Mouse (Mus musculus): ENCODE data around the gene Atp11a. TPM values are rescaled to one million over a fixed set of nuclear protein-coding genes. Genes with fewer than 3 reads are reported as not detected.

Atp11a gene
- polyA plus RNA-seq, 1 experiment from 2014 or later = 15.3 TPM

DNA sequence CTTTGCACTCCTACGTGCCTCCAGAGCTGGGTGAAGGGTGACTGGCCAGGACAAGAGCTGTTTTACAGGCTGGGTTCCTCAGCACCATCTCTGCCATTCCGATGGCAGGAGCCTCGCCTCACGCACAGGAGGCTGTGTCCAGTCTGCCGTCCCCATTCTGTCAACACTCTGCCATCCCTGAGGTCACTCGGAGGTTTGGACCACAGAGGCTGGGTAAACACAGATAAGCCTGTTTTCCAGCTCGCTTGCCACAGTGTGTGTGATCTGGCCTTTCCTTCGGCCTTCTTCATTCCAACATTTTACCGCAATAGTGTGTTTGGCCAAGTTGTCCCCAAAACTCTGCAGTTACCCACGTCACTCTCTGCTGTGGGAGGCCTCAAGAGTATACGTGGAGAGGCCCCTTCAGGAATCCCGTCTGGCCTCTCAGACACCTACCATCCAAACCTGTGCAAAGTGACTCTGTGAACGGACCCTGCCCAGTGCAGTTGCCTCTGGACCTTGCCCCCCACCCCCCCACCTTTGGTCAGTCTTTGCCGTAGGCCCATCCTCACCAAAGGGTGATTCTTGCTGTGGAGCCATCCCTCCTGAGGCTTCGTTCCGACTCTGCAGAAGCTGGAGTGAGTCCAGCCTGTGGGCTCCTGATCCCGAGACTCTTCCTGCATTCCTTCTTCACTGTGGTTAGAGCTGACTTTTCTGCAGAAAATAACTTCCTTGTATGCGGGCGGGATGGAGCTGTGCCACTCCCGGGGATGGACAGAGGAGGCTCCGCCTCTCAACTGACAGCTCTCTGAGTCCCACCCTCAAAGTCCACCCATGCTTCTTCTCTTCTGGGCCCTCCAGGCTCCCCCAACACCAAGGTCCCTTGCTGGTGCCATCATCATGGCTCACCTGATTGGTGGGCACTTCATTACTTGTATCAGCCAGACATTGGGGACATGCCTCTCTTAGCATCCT is 126.5 kb downstream of the Atp11a start:
- Histone ChIP-seq H3K4me1 (no peaks in the 10 kb centered on the region), H3K27ac (no peak overlapping the region), H3K4me3 (no peak overlapping the region), H3K9ac (no peak overlapping the region), H3K27me3 (no peaks in the 10 kb centered on the region), H3K4me2 (replicated peaks) (no peak overlapping the region), H3K36me3 (peaks cover 32% of the 10 kb centered on the region), H3K9me3 (replicated peaks) (no peaks in the 10 kb centered on the region)
- no peak for ATAC-seq (ENCODE audit: low FRiP score)
- 77% methylated on average over 21 of the region's 21 CpGs for WGBS

DNA sequence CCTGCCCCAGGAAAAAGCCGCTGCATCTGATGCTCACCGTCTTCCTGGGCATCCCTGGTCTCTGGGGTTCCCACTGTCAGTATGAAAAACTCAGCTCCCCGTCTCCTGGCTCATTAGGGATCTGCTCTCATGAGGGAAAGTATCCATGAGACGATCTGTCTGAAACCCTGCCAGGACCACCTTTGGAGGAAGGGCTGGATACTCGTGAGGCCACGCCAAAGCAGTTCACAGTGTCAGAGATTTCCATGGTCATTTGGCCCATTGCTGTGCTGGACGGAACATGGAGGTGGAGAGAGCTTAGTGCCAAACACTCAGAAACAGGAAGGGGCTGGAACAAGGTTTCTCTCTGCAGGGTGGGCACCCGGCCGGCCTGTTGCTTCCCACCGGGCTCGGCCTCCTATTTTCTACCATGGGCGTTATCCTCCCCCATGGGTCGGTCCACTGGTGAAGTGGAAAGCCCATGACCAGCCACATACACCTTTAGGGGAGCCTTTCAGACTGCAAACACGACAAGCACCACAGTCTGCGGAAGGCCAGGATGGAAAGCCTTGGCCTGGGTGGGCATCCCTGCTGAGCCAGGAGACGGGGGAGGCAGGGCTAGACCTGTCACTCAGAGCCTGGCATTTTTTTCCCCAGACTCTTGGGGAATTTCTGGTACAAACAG is 131.1 kb downstream of the Atp11a start:
- Histone ChIP-seq H3K4me2 (replicated peaks) (no peak overlapping the region), H3K4me1 (no peaks in the 10 kb centered on the region), H3K9me3 (replicated peaks) (no peaks in the 10 kb centered on the region), H3K9ac (no peak overlapping the region), H3K27ac (no peak overlapping the region), H3K36me3 (peaks cover 37% of the 10 kb centered on the region), H3K27me3 (no peaks in the 10 kb centered on the region), H3K4me3 (no peak overlapping the region)
- ATAC-seq (ENCODE audit: low FRiP score) = no peak
- 82% methylated on average over 16 of the region's 16 CpGs for WGBS

DNA sequence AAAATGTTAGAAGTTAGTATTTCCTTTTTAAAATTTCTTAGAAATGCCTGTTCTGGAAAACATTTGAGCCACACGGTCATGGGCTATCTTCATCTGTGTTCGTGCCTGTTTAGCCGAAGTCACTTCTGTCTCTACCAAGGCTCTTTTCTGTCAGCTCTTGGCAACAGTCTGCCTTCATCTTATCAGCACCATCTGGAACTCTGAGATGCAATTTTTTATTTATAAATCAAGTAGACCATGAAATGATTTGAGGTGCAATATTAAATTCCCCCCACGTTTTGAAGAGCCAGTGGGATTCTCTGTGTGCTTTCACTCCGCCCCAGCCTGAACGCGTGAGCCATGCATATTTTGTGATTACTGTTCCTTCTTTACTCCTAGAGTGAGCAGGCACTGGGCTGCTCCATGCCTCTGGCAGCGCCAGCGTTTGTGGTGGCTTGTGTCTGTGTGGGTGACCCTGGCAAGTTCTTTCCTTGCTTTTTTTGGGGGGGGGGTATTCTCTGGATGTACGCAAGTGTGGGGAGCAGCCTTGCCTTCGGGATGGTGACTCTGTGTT is 132.3 kb downstream of the Atp11a start:
- Histone ChIP-seq H3K4me3 (no peak overlapping the region), H3K9ac (no peak overlapping the region), H3K4me1 (no peaks in the 10 kb centered on the region), H3K9me3 (replicated peaks) (no peaks in the 10 kb centered on the region), H3K4me2 (replicated peaks) (no peak overlapping the region), H3K27ac (no peak overlapping the region; the same call in 1 of the 2 replicates), H3K27me3 (no peaks in the 10 kb centered on the region), H3K36me3 (peaks cover 29% of the 10 kb centered on the region)
- 82% methylated on average over 11 of the region's 11 CpGs for WGBS
- ATAC-seq (ENCODE audit: low FRiP score) = no peak

DNA sequence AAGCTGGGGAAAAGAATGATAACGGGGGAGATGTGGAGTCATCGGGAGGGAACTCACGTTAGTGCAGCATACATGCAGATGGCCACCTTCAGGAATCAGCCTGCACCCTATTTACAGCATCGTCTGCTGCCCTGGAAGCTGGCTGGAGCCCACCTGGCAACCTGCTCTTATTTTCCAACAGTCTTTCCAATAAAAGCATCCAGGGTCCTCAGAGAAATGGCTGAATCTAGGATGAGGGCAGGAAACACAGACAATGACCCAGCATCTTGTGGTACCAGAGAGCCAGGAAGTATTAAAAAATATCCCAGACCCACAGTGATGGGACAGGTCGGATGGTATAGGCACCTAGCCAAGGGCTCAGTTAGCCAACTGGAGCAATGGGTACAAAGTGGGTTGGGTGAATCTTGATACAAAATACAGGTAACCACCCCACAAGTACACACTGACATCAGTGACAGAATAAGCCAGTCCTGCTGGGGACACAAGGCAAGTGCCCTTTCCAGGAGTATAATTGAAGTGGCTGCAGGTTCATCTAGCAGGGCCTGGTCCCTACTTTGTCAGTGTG is 136.2 kb downstream of the Atp11a start:
- Histone ChIP-seq H3K4me1 (peaks cover 5% of the 10 kb centered on the region), H3K9me3 (replicated peaks) (no peaks in the 10 kb centered on the region), H3K4me3 (no peak overlapping the region), H3K4me2 (replicated peaks) (no peak overlapping the region), H3K27me3 (no peaks in the 10 kb centered on the region), H3K27ac (no peak overlapping the region), H3K36me3 (peaks cover 13% of the 10 kb centered on the region), H3K9ac (no peak overlapping the region)
- no peak for ATAC-seq (ENCODE audit: low FRiP score)
- 84% methylated on average over 5 of the region's 5 CpGs for WGBS

DNA sequence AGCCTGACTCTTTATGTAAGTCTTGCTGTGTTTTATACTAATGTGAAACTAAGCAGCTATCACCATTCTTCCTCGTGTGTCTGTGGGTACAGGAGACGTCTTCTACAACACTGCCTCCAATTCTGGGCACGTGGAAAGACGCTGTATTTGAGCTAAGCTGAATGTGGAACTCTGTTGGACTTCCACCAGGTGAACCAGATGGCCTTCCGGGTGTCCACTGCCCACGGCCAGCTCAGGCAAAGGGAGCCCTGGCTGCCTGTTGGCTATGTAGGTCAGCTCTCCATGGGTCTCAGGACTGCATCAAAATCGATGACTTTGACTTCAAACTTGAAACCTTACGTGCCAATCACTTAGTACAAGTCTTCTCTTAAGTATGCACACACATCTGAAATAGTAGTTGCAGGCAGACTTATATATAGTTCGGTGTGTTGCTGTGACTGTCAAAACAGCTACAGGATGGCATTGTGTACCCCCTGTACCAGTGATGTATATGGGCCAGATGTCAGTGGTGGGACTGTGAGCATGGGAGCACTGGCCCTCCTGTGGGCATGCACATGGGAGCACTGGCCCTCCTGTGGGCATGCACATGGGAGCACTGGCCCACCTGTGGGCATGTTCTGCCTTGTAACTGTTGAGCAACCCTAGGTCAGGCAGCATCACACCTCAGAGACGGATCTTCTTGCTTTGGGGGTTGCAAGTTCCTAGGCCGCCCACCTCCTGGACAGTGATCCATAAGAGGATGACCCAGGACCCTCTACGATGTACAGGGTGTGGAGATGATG is 137.2 kb downstream of the Atp11a start:
- no peak overlapping the region for H3K27ac ChIP-seq
- H3K4me3 ChIP-seq = no peak overlapping the region
- H3K4me2 ChIP-seq (replicated peaks) = no peak overlapping the region
- peaks cover 13% of the 10 kb centered on the region for H3K36me3 ChIP-seq
- no peaks in the 10 kb centered on the region for H3K27me3 ChIP-seq
- H3K9me3 ChIP-seq (replicated peaks) = no peaks in the 10 kb centered on the region
- no peak for ATAC-seq (ENCODE audit: low FRiP score)
- no peak overlapping the region for H3K9ac ChIP-seq
- H3K4me1 ChIP-seq = peaks cover 5% of the 10 kb centered on the region
- WGBS = 85% methylated on average over 12 of the region's 12 CpGs

DNA sequence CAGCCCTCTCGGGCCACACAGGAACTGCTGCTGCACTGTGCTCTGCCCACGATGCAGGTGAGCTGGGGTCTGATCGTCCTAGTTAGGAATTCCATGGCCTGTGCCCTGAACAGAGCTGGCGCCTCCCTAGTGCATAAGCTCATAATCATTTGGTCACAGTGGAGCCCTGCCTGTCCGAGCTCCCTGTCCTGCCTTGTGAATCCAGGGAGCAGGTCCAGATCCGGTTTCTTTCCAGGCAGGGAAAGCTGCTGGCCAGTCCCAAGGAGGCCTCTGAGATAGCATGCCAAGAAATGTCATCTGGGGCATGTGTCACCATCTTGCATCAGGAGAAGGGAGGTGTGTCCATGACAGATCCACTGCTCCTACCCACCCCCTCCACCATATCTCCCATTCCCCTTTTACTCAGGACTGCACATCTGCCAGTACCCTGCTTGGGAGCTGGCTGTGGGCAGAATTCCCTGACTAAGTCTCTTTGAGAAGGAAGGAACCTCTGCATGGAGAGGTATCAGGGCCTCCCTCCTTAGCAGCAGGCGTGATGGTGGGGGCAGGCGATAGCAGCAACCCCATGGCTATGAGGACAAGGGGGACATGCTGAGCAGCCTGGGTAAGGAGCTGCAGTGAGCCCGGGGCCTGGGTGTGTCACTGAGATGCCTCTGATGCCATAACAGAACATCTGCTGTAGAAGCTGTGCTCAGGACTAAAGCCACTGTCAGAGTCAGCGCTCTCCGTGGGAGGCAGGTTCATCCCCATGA is 138.1 kb downstream of the Atp11a start:
- peaks cover 13% of the 10 kb centered on the region for H3K36me3 ChIP-seq
- H3K27ac ChIP-seq = no peak overlapping the region
- no peak overlapping the region for H3K4me2 ChIP-seq (replicated peaks)
- H3K4me1 ChIP-seq = peaks cover 5% of the 10 kb centered on the region
- no peak overlapping the region for H3K4me3 ChIP-seq
- 83% methylated on average over 11 of the region's 11 CpGs for WGBS
- no peak overlapping the region for H3K9ac ChIP-seq
- H3K9me3 ChIP-seq (replicated peaks) = no peaks in the 10 kb centered on the region
- ATAC-seq (ENCODE audit: low FRiP score) = no peak
- no peaks in the 10 kb centered on the region for H3K27me3 ChIP-seq

DNA sequence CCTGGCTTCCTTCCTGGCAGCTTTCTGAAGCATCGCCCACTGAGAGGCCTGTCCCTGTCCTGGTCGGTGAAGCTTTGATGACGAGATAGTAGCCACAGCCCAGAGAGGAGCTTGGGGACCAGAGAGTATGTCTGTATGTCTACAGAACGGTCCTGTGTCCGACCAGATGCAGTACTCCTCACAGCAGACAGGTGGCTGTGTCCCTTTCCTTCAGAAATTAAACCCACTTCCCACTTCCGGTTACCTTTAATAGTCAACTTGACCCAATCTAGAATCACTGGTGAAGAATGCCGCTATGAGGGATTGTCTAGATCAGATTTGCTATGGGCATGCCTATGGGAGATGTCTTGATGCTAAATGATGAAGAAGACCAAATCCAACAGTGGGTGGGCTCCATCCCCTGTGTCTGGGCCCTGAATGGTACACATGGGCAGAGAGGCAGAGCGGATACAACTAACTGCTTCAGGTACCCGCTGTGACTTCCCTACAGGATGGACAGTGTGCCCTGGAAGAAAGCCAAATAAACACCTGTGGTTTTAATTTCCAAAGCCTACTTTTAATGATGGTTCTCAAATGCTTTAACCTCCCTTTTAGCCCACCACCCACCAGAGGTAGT is 138.8 kb downstream of the Atp11a start:
- Histone ChIP-seq H3K4me2 (replicated peaks) (no peak overlapping the region), H3K9me3 (replicated peaks) (no peaks in the 10 kb centered on the region), H3K27me3 (no peaks in the 10 kb centered on the region), H3K9ac (no peak overlapping the region), H3K27ac (no peak overlapping the region), H3K4me3 (no peak overlapping the region), H3K4me1 (peaks cover 5% of the 10 kb centered on the region), H3K36me3 (peaks cover 10% of the 10 kb centered on the region)
- no peak for ATAC-seq (ENCODE audit: low FRiP score)
- 75% methylated on average over 9 of the region's 9 CpGs for WGBS

DNA sequence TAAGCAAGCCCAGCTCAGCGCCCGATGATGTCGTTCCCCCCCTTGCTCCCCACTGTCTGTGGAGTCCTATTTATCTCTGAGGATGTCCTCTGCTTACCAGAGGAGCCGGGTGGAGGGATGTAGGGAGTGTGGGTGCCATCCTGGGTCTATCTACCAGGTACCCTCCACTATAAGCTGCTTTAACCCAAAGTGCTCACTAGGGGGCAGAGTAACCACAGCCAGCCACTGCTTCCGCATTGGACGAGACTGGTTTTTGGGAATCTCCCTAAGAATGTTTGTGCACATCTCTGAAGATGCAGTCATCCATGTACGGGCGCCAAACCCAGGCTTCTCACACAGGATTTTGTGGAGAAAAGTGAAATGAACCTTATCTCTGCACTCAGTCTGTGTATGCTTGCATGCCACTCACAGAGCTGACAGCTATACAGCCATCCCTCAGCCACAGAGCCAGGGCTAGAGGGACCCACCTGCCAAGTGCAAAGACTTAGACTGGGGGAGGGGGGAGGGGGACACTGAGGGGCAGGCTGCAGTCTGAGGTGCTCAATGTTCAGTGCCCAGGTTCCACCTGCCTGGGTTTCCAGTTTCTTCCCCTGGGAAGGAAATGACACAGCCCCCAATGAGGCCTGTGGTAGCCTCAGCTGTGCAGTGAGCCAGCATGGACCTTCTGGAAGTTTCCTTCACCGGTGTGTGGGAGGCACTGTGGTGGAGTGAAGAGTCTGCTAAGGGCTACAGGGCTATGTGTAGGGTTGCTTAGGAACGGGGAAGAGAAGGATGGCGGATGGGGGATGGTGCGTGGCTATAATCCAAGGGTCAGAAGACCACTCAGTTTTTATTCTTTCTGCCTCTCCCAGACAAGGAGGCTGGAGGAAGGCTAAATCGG is 139.9 kb downstream of the Atp11a start:
- Histone ChIP-seq H3K9ac (no peak overlapping the region), H3K9me3 (replicated peaks) (no peaks in the 10 kb centered on the region), H3K4me3 (no peak overlapping the region), H3K27me3 (no peaks in the 10 kb centered on the region), H3K27ac (no peak overlapping the region), H3K4me2 (replicated peaks) (no peak overlapping the region), H3K4me1 (peaks cover 5% of the 10 kb centered on the region), H3K36me3 (peaks cover 4% of the 10 kb centered on the region; the same call in 1 of the 2 replicates)
- ATAC-seq (ENCODE audit: low FRiP score) = peak; percentile 52
- 52% methylated on average over 13 of the region's 13 CpGs for WGBS

DNA sequence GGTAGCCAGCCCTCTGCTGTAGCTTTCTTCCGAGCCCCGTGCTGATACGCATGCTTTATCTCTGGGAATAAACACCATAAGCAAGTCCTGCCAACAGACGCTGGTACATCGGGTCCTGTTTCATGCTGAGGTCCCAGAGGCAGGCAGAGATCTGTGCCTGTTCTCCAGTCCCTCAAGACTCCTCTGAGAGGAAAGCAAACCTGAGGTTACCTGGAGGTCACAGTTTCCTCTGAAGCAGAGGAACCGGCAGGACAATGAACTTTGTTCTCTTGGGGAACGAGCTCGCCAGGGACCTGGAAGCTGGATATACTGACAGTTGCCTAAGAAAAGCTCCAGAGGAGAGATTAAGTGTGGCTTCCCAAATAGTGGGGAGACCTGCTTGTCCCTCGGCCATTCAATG is 141.0 kb downstream of the Atp11a start:
- Histone ChIP-seq H3K4me1 (peaks cover 5% of the 10 kb centered on the region), H3K27ac (no peak overlapping the region), H3K9me3 (replicated peaks) (no peaks in the 10 kb centered on the region), H3K4me2 (replicated peaks) (no peak overlapping the region), H3K4me3 (no peak overlapping the region), H3K36me3 (no peaks in the 10 kb centered on the region), H3K27me3 (no peaks in the 10 kb centered on the region), H3K9ac (no peak overlapping the region)
- ATAC-seq (ENCODE audit: low FRiP score) = no peak
- WGBS = 68% methylated on average over 9 of the region's 9 CpGs

DNA sequence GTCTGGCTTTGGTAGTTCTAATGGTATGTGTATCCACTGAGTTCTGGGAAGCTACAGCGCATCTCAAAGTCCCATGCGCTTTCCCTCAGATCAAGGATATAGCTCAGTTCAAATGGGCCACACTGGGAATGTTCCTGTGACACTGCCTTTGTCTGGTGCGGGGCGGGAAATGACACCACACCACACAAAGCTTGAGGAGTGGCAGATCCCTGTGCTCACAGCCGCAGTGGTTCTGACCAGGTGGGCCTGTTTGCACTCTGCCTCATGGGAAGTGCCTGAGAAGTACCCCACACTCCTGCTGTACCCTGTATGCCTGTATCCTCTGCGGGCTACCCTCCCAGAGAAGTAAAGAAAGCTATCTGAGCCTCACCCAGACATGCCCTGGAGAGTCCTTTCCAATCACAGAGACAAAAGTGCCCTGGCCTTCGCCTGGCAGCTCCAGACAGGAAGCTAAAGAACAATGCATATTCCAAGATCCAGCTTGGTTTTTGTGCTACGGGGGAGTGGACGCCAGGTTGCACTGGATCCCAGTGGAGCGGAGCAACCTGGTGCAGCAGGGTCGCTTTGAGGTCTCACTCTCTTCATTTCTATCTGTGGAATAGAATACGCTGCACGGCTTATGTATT is 147.1 kb downstream of the Atp11a start:
- Histone ChIP-seq H3K9me3 (replicated peaks) (no peaks in the 10 kb centered on the region), H3K9ac (no peak overlapping the region), H3K4me2 (replicated peaks) (no peak overlapping the region), H3K36me3 (no peaks in the 10 kb centered on the region), H3K27me3 (no peaks in the 10 kb centered on the region), H3K4me3 (no peak overlapping the region), H3K4me1 (no peaks in the 10 kb centered on the region), H3K27ac (no peak overlapping the region)
- no peak for ATAC-seq (ENCODE audit: low FRiP score)
- WGBS = 85% methylated on average over 13 of the region's 13 CpGs
